Mouse (Mus musculus) forebrain, embryonic 11.5 days (tissue): ENCODE measurements around the gene S100a7a. TPM values are rescaled to one million over a fixed set of nuclear protein-coding genes. Genes with fewer than 3 reads are reported as not detected.

Experiments used
- ATAC-seq: fragments of 200-750 bp; cut with Nextera tagmentation; replicated peaks from 2 replicates; pipeline ENCODE4 v1.8.0; 2017; ENCODE audit warnings: moderate TSS enrichment; ENCODE audit not compliant: low FRiP score
- DNase-seq: peaks from one replicate; pipeline ENCODE4 v3.0.0-alpha.2; 2017; ENCODE audit warnings: low spot score
- H3K27ac ChIP-seq: fragments of 300-500 bp; sonication (generic); 2 replicates; pipeline ENCODE4 v1.5.1; 2014; ENCODE audit warnings: low read depth, low read length
- H3K27me3 ChIP-seq: fragments of 300-500 bp; sonication (generic); 2 replicates; pipeline ENCODE4 v1.6.1; 2014; ENCODE audit warnings: mild to moderate bottlenecking, low read length, mixed read lengths; ENCODE audit not compliant: control insufficient read depth, insufficient read depth
- H3K36me3 ChIP-seq: fragments of 300-500 bp; sonication (generic); 2 replicates; pipeline ENCODE4 v1.6.1; 2014; ENCODE audit warnings: mild to moderate bottlenecking, low read length, moderate library complexity, mixed read lengths; ENCODE audit not compliant: control insufficient read depth, insufficient read depth
- H3K4me1 ChIP-seq: fragments of 300-500 bp; sonication (generic); replicated peaks from 2 replicates; pipeline ENCODE4 v1.6.1; 2014; ENCODE audit warnings: low read length, mixed read lengths; ENCODE audit not compliant: control insufficient read depth, insufficient read depth
- H3K4me2 ChIP-seq: fragments of 300-500 bp; sonication (generic); 2 replicates; pipeline ENCODE4 v1.6.1; 2014; ENCODE audit warnings: low read depth, mild to moderate bottlenecking, low read length, moderate library complexity, mixed read lengths; ENCODE audit not compliant: severe bottlenecking
- H3K4me3 ChIP-seq: fragments of 300-500 bp; sonication (generic); 2 replicates; pipeline ENCODE4 v1.5.1; 2014; ENCODE audit warnings: low read depth, low read length
- H3K9ac ChIP-seq: fragments of 300-500 bp; sonication (generic); 2 replicates; pipeline ENCODE4 v1.6.1; 2014; ENCODE audit warnings: low read length
- H3K9me3 ChIP-seq: fragments of 300-500 bp; sonication (generic); 2 replicates; pipeline ENCODE4 v1.6.1; 2016; ENCODE audit warnings: low read length, mixed read lengths; ENCODE audit not compliant: control insufficient read depth
- WGBS: fragments of 180-500 bp; shearing (Covaris S2); extraction: QIAGEN DNeasy Blood & Tissue Kit; methylation state at CpG from one replicate; pipeline ENCODE4 v1.1.7; 2014; 5-methylcytosine and 5-hydroxymethylcytosine counted together
- polyA plus RNA-seq: library from polyadenylated mRNA; unstranded; fragments of >200 nt; fragmentation: Nextera tagmentation; extraction: Ambion mirVana; gene quantifications from 2 replicates; pipeline ENCODE4 v1.2.1, GENCODE M21; 2014

Gene S100a7a
- polyA plus RNA-seq, 1 experiment from 2014 or later: not detected

DNA sequence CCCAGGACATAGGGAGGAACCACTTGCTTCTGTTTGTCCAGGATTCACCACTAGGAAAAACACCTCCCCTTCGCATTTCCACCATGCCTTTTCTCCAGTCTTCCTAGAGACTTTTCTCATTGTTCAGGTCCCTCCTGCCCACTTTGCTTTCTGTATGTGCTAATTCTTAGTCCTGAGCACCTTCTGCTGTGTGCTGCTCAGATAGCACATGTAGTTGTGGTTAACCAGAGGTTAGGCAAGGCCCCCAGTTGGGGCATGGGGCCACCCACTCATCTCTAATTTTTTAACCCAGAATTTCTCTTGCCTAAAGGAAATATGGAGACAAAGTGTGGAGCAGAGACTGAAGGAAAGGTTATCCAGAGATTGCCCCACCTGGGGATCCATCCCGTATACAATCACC is 48.4 kb downstream of the S100a7a start:
- H3K4me1 ChIP-seq: no peaks in the 10 kb centered on the region
- WGBS: 89% methylated on average over 2 of the region's 2 CpGs
- H3K27ac ChIP-seq: no peak overlapping the region
- no peak overlapping the region for H3K9ac ChIP-seq
- DNase-seq: no peak
- H3K4me3 ChIP-seq: no peak overlapping the region
- H3K36me3 ChIP-seq: no peaks in the 10 kb centered on the region
- H3K9me3 ChIP-seq: no peaks in the 10 kb centered on the region
- no peaks in the 10 kb centered on the region for H3K27me3 ChIP-seq
- ATAC-seq: no peak
- H3K4me2 ChIP-seq: no peak overlapping the region

Other genes with a start within 250 kb of the S100a7a start
- 50.5 and 55.3 TPM in 2 replicates for gene Ints3, start 220.4 kb upstream of the S100a7a start, polyA plus RNA-seq
- 2.0 and 2.8 TPM in 2 replicates for gene Npr1, start 188.2 kb upstream of the S100a7a start, polyA plus RNA-seq
- gene Ilf2, start 177.9 kb upstream of the S100a7a start, polyA plus RNA-seq: 365 and 366 TPM in 2 replicates
- 66.3 and 68.3 TPM in 2 replicates for gene Snapin, start 163.0 kb upstream of the S100a7a start, polyA plus RNA-seq
- gene Chtop, start 144.5 kb upstream of the S100a7a start, polyA plus RNA-seq: 142 and 151 TPM in 2 replicates
- 5.6 and 6.5 TPM in 2 replicates for gene S100a1, start 139.6 kb upstream of the S100a7a start, polyA plus RNA-seq
- 10.3 and 12.0 TPM in 2 replicates for gene S100a13, start 139.6 kb upstream of the S100a7a start, polyA plus RNA-seq
- gene S100a14, start 127.2 kb upstream of the S100a7a start, polyA plus RNA-seq: not detected in 2 replicates
- gene S100a16, start 116.8 kb upstream of the S100a7a start, polyA plus RNA-seq: 28.8 and 30.8 TPM in 2 replicates
- gene S100a3, start 93.4 kb upstream of the S100a7a start, polyA plus RNA-seq: not detected in 2 replicates
- gene S100a2, start 63.8 kb upstream of the S100a7a start, polyA plus RNA-seq: not detected in 2 replicates
- gene Gm42674, start 52.1 kb upstream of the S100a7a start, polyA plus RNA-seq: not detected in 2 replicates
- 0.69 and 1.9 TPM in 2 replicates for gene S100a4, start 50.2 kb upstream of the S100a7a start, polyA plus RNA-seq
- not detected in 2 replicates for gene S100a5, start 45.5 kb upstream of the S100a7a start, polyA plus RNA-seq
- gene S100a6, start 41.1 kb upstream of the S100a7a start, polyA plus RNA-seq: 24.3 and 27.0 TPM in 2 replicates
- gene S100a8, start 15.0 kb downstream of the S100a7a start, polyA plus RNA-seq: 3.6 and 6.9 TPM in 2 replicates
- 1.6 and 2.9 TPM in 2 replicates for gene S100a9, start 41.7 kb downstream of the S100a7a start, polyA plus RNA-seq
- not detected in 2 replicates for gene Pglyrp4, start 72.9 kb downstream of the S100a7a start, polyA plus RNA-seq
- not detected in 2 replicates for gene Gm5849, start 123.9 kb downstream of the S100a7a start, polyA plus RNA-seq